In genomic region chr17:71485791-71486230, GRCm38 (mm10) we compare ENCODE assay signal across 8 mouse cellular contexts. TPM values are rescaled to one million over a fixed set of nuclear protein-coding genes. Genes with fewer than 3 reads are reported as not detected.
DNase-seq lines count a peak whose midpoint lies in the region; ATAC-seq and TF ChIP-seq lines count a peak whose summit lies in the region.

No protein-coding gene starts in this region.

- no peak for ATAC-seq in liver, embryonic 14.5 days (ENCODE audit: insufficient read depth)

- peak overlapping the region; percentile 72 for H3K4me2 ChIP-seq in liver, embryonic 14.5 days (ENCODE audit: low read depth)

- H3K27ac ChIP-seq in liver, embryonic 14.5 days, result peak overlapping the region; percentile 30
- peak overlapping the region; percentile 97 for H3K27ac ChIP-seq in small intestine, adult 2 months (ENCODE audit: insufficient read depth, low read depth, low read length)

- intact Hi-C loops in gastrocnemius, postnatal 36 days (cut with DNase I), result no loop called here

- H3K27me3 ChIP-seq in liver, embryonic 14.5 days (ENCODE audit: control insufficient read depth, insufficient read depth, low read length), result no peaks in the 10 kb centered on the region
- no peaks in the 10 kb centered on the region for H3K27me3 ChIP-seq in small intestine, adult 2 months (ENCODE audit: control insufficient read depth, insufficient read depth, low read length)

- no peaks in the 10 kb centered on the region for H3K9me3 ChIP-seq in liver, embryonic 14.5 days (ENCODE audit: control insufficient read depth, low read length)

- peak; percentile 7 for DNase-seq in gastrocnemius, adult 18-20 months (ENCODE audit: low spot score)
- DNase-seq in gastrocnemius, postnatal 36 days, result no peak
- DNase-seq in brain, adult 2 months (ENCODE audit: low read depth, low spot score), result peak; percentile 9
- peak; percentile 93 for DNase-seq in induced T-regulatory cell, adult 2 months (ENCODE audit: low read depth)
- DNase-seq in liver, embryonic 14.5 days (ENCODE audit: low read depth in 3 of 3, low spot score in 3 of 3), result no peak
- DNase-seq in right cerebral cortex, postnatal 10 days (ENCODE audit: low spot score in 2 of 2), result no peak
- DNase-seq in cerebellum, adult 8-10 months, result no peak

- no peak for TF ChIP-seq EP300 in liver, embryonic 14.5 days (IDR thresholded peaks at IDR 0.05; ENCODE audit: low read depth)

- TF ChIP-seq CTCF in liver, embryonic 14.5 days (IDR thresholded peaks at IDR 0.05; ENCODE audit: low read depth), result no peak
- TF ChIP-seq CTCF in small intestine, adult 2 months (IDR thresholded peaks at IDR 0.05; ENCODE audit: extremely low read depth, insufficient read length, insufficient replicate concordance, low read depth, low read length), result no peak

- 20% methylated on average over 12 of the region's 12 CpGs for WGBS in liver, embryonic 14.5 days (ENCODE audit: insufficient replicate concordance)
- WGBS in small intestine, adult 2 months, result 48% methylated on average over 12 of the region's 12 CpGs

- H3K36me3 ChIP-seq in liver, embryonic 14.5 days (replicated peaks; ENCODE audit: control insufficient read depth, insufficient read depth, low read depth), result no peaks in the 10 kb centered on the region
- no peaks in the 10 kb centered on the region for H3K36me3 ChIP-seq in small intestine, adult 2 months (ENCODE audit: control insufficient read depth, insufficient read depth, low read length)

- peaks cover 16 to 23% of the 10 kb centered on the region in 2 experiments for H3K4me1 ChIP-seq in liver, embryonic 14.5 days (replicated peaks; ENCODE audit: control insufficient read depth in 2 of 2, insufficient read depth in 2 of 2, low read length in 1 of 2)
- H3K4me1 ChIP-seq in small intestine, adult 2 months (ENCODE audit: control insufficient read depth, insufficient read depth, insufficient read length, low read length), result peaks cover 3% of the 10 kb centered on the region; the same call in 1 of the 2 replicates

- TF ChIP-seq POLR2A in small intestine, adult 2 months (IDR thresholded peaks at IDR 0.05; ENCODE audit: low read depth, low read length), result no peak

- H3K4me3 ChIP-seq in liver, embryonic 14.5 days (ENCODE audit: insufficient read depth in 1 of 2, low read depth in 2 of 2, low read length in 2 of 2), result peak overlapping the region; percentile 45 to 48
- H3K4me3 ChIP-seq in small intestine, adult 2 months (ENCODE audit: low read depth, low read length), result peak overlapping the region; percentile 21; the same call in 1 of the 2 replicates

- peak overlapping the region; percentile 69 for H3K9ac ChIP-seq in liver, embryonic 14.5 days (replicated peaks)

RNA-seq across cellular contexts. Expression of gene Smchd1, which starts 10.7 kb away (rescaled TPM):
- total RNA-seq in gastrocnemius, adult 18-20 months (2021), result 1 to 10 TPM; 8.6 to 9.9 TPM
- 1 to 10 TPM; 9.4 to 9.5 TPM for total RNA-seq in gastrocnemius, postnatal 36 days (2021)
- polyA plus RNA-seq in liver, embryonic 14.5 days (2012; rRNA removed), result 11.7 and 19.9 TPM in 2 replicates
- polyA plus RNA-seq in liver, embryonic 14.5 days (2014; fragmentation: Nextera tagmentation; extraction: Ambion mirVana), result 38.0 and 41.6 TPM in 2 replicates
- polyA plus RNA-seq in small intestine, adult 2 months (2012; rRNA removed), result 1.4 and 2.3 TPM in 2 replicates

RNA-seq across cellular contexts. Expression of gene Gm4707, which starts 26.1 kb away (rescaled TPM):
- total RNA-seq in gastrocnemius, adult 18-20 months (2021), result under 1 TPM; 0.57 to 0.71 TPM
- total RNA-seq in gastrocnemius, postnatal 36 days (2021), result 1 to 10 TPM in 1 of 2 experiments, under 1 TPM in 1; 0.52 to 1.6 TPM
- polyA plus RNA-seq in liver, embryonic 14.5 days (2012; rRNA removed), result 0.19 and 0.21 TPM in 2 replicates
- 0.15 and 1.1 TPM in 2 replicates for polyA plus RNA-seq in liver, embryonic 14.5 days (2014; fragmentation: Nextera tagmentation; extraction: Ambion mirVana)
- polyA plus RNA-seq in small intestine, adult 2 months (2012; rRNA removed), result 0.10 and 0.20 TPM in 2 replicates

RNA-seq across cellular contexts. Expression of gene Ndc80, which starts 40.8 kb away (rescaled TPM):
- under 1 TPM in 1 of 2 experiments, not detected in 1; 0.14 TPM for total RNA-seq in gastrocnemius, adult 18-20 months (2021)
- under 1 TPM; 0.33 to 0.57 TPM for total RNA-seq in gastrocnemius, postnatal 36 days (2021)
- 5.5 and 16.1 TPM in 2 replicates for polyA plus RNA-seq in liver, embryonic 14.5 days (2012; rRNA removed)
- polyA plus RNA-seq in liver, embryonic 14.5 days (2014; fragmentation: Nextera tagmentation; extraction: Ambion mirVana), result 33.3 and 34.2 TPM in 2 replicates
- 0.08 TPM in 2 replicates for polyA plus RNA-seq in small intestine, adult 2 months (2012; rRNA removed)

Comparison
In these comparisons a context has a peak if more than half of its experiments do, and no peak if none do; other contexts are left out.
1. DNase-seq: peak in gastrocnemius, adult 18-20 months (single experiment), brain, adult 2 months (single experiment) and induced T-regulatory cell, adult 2 months (single experiment); none in gastrocnemius, postnatal 36 days (0 of 2), liver, embryonic 14.5 days (0 of 3), right cerebral cortex, postnatal 10 days (0 of 2) and cerebellum, adult 8-10 months (single experiment).